Mouse (Mus musculus) CH12.LX (cell line): ENCODE results near the gene Pbld1.

ENCODE experiments used
- HCFC1 ChIP-seq: IDR thresholded peaks from 2 replicates; pipeline ENCODE4 v1.6.1; 2012; ENCODE audit warnings: low read depth, mild to moderate bottlenecking, inconsistent platforms, low read length, improper control_type of control experiment
- POLR2A ChIP-seq: IDR thresholded peaks from 2 replicates; pipeline ENCODE4 v1.6.1; 2011; ENCODE audit warnings: low read depth, mild to moderate bottlenecking, improper control_type of control experiment, low read length
- RCOR1 ChIP-seq: conservative IDR thresholded peaks from 2 replicates; pipeline ENCODE4 v1.6.1; 2012; ENCODE audit warnings: low read depth, mild to moderate bottlenecking, inconsistent platforms, low read length, improper control_type of control experiment

DNA sequence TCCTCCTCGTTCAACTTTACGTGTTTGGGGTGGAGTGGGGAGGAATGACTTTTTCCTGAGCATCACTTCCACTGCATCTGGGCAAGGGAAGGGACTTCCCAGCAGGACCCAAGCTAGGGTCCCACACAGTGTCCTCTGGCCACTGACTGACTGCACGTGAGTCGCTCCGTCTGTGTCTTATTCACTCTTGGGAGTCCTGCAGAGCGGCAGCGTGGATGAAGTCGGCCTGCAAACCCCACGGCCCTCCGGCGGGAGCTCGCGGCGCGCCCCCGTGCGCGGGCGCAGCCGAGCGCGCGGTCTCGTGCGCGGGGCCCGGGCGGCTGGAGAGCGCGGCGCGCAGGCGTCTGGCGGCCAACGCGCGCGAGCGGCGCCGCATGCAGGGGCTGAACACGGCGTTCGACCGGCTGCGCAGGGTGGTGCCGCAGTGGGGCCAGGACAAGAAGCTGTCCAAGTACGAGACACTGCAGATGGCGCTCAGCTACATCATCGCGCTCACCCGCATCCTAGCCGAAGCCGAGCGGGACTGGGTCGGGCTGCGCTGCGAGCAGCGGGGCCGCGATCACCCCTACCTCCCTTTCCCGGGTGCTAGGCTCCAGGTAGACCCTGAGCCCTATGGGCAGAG is 40.1 kb downstream of the Pbld1 start:
- TF ChIP-seq RCOR1 (no peak), HCFC1 (no peak), POLR2A (no peak)
